Mouse (Mus musculus): ENCODE data around the gene Igfbp5.

DNA sequence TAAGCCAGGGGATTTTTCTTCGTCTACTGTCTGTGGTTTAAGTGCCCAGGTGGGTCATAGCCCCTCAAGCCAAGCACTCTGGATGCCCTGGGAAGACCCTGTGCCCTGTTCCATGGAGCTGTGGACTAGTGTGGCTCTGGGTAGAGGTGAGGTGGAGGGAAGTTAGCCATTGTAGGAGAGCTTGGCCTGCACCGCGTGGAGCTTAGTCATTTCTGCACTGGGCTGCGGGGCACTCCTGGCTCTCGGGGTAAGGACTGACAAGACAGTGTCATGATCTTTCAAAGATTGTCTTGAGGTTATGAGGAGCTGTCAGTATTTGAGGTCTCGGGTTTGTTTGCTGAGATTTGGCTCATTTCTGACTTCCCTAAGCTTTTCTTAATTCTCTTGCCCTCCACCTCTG, 30.0 kb downstream of the Igfbp5 start:
- no peak for TF ChIP-seq CTCF (IDR thresholded peaks at IDR 0.05; ENCODE audit: low read depth)
- TF ChIP-seq EP300 (IDR thresholded peaks at IDR 0.05; ENCODE audit: low read depth), result no peak

All from heart, postnatal 0 days (tissue).